Mouse (Mus musculus): Measurements from ENCODE around the gene Nars2. TPM values are rescaled to one million over a fixed set of nuclear protein-coding genes. Genes with fewer than 3 reads are reported as not detected.

Gene Nars2
- total RNA-seq, 2 experiments from 2014 or later, result 17.5 to 20.5 TPM

GRCm38 (mm10) chr7:97060966-97061365 is 109.7 kb downstream of the Nars2 start:
- intact Hi-C loops (cut with DNase I), result no loop called here
- DNase-seq, result no peak

DNA sequence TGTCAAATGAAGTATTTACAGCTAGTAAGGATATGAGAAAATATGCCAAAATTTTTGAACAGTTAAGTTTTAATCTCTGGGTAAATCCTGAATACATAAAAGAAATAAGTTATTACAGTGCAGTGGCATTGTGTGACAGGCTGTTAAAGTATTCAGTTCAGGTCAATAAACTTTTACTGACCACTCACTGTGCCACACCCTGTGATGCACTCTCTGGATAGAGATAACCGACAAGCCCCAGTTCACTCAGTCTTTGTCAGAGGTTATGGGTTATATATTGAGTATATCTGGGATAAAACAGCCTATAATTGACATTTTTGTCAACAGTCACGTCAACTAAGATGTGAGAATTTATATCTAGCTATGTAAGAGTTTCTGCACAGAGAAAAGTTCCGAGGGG is 120.2 kb downstream of the Nars2 start:
- DNase-seq, result no peak
- intact Hi-C loops (cut with DNase I), result no loop called here

DNA sequence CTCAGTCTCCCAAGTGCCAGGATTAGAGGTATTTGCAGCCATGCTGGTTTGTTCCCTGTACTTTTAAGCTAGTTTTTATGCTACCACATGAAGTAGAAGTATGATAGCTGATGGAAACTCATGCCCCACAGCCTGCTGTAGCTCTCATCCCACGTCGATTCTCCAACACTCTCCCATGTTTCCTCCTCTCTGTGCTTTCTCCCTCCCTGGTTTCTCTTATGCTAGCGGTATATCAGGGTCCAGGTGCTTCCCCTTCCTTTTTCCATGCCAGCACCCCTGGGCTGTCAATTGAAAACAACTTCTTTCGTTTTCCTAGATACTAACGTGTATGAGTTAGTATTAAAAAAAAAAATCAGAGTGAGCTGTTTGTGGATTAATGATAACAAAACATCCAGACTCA is 120.8 kb downstream of the Nars2 start:
- DNase-seq, result no peak
- intact Hi-C loops (cut with DNase I), result no loop called here

GRCm38 (mm10) chr7:97074974-97075373 is 123.7 kb downstream of the Nars2 start:
- DNase-seq, result no peak
- intact Hi-C loops (cut with DNase I), result loop anchor here (5.0 kb wide), 1 partner anchor 297 kb away; the partner anchor contains the start of gene Alg8

DNA sequence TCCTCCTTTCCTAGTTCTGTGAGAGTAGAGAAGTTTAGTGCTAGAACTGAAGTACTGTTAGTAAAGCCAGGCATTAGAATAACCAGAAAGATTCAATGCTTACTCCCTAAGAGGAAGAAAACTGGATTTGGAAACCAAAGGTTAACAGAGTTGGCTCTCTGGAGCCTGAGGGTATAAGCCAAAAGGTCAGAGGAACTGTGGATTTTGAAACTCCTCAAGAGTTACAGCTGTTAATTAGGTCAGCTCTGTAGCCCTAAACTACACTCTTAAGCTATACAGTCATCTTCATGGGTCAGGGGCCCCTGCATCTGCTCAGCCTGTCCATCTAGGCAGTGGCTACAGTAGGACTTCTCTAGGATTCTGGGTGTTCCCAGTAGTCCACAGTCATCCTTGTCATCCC is 125.7 kb downstream of the Nars2 start:
- intact Hi-C loops (cut with DNase I), result loop anchor here (5.0 kb wide), 1 partner anchor 295 kb away; the partner anchor contains the start of gene Alg8
- DNase-seq, result no peak

DNA sequence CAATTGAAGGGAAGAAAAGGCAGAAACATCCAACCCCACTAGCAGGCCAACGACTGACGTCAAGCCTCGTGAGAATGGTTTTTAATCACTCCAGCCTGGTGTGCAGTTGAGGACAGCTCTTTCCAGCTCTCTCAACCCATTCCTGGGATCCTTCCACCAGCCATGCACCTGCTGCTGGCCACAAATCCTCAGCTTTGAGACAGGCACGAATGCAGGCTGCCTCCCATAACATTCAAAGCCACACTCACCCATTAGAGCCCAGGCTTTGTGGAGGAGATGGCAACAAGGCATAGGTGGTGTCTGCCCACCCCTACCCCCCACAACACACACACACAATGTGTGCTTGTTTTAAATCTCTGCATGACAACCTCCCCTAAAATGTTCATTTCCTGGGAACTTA is 127.4 kb downstream of the Nars2 start:
- intact Hi-C loops (cut with DNase I), result loop anchor here (1.0 to 5.0 kb wide), 2 partner anchors 219 to 294 kb away; partner anchors contain the start of gene Alg8
- DNase-seq, result no peak

DNA sequence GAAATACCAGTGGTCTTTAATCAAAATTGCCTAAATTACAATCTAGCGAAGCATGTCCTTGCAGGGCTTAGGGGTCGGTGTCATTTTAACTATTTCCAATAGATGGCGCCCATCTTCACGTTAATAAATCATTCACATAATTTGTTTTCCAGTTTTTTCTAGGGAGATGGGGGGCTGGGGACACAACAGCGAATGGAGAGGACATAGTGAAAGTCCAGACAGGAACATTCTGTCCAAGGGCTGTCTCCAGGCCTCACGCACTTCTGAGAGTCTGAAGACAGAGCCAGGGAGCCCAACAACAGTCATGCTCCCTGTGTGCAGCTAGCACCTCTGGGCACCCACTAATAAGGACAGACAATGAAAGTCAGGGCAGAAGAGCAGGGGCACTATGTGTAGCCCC is 127.8 kb downstream of the Nars2 start:
- DNase-seq, result peak; percentile 65 to 74
- intact Hi-C loops (cut with DNase I), result loop anchor here (1.0 to 5.0 kb wide), 2 partner anchors 218 to 293 kb away; partner anchors contain the start of gene Alg8

GRCm38 (mm10) chr7:97079651-97080365 is 128.5 kb downstream of the Nars2 start:
- DNase-seq, result no peak
- intact Hi-C loops (cut with DNase I), result loop anchor here (1.0 to 10.0 kb wide), 3 partner anchors 95 to 292 kb away; partner anchors contain the start of gene Alg8

DNA sequence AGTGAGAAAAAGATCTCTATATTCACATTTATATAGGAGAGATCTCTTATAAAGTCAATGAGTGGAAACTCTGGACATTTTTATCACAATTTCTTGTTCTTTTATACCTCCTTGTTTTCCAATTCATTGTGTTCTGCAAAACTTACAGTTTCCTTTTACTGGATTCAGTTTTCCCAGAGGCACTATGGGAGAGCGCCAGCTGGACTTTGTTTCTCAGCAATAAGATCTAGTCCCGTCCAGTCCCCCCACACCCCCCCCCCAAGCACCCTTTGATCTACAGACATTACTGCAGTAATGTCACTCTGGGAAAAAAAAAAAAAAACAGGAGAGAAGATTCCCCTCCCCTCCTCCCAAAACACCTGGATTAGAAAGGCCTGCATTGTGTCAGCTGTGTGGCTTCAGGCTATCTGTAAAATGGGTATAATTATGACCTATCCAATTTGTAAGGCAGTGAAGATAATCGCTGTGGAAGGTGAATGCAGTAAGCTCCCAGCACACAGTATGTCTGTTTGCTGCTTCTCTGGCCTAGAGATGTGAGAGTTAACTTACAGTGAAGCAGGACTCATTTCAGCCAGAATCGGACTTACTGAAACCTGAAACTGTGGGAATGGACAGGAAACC is 129.4 kb downstream of the Nars2 start:
- no peak for DNase-seq
- intact Hi-C loops (cut with DNase I), result loop anchor here (10.0 kb wide), 1 partner anchor 94 kb away; no protein-coding TSS in a partner anchor

DNA sequence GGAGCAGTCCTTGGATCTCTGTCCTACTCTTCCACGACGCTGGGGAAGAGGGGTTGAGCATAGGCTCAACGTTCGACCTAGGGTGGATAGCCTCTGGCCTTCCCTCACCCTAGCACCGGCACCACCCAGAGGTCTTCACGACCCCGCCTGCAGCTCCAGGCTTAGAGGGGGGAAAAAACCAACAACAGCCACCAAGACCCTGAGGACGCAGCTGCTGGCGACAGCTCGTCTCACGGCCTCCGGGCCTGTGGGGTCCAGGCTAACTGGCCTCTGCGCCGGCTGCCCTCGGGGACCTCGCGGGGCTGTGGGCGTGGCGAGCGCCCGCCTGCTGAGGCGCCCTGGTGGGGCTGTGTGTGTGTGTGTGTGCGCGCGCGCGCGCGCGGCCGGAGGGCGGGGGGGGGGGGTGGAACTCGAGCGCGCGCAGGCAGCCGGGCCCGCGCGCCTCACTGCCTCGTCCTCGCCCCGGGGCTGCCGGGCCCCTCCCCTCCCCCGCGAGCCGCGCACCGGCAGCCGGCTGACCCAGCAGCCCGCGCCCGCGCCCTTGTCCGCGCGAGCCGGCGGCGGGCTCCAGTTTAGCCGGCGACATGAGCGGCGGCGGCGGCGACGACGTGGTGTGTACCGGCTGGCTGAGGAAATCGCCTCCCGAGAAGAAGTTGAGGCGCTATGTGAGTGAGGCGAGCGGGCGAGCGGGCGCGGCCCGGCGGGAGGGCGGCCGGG is 130.1 kb downstream of the Nars2 start, which contains the start of gene Gab2:
Gene Gab2 (plus strand): TSS at position 345 of the 717 bp plus-strand sequence.
- intact Hi-C loops (cut with DNase I), result loop anchor here (10.0 kb wide), 1 partner anchor 93 kb away; no protein-coding TSS in a partner anchor
- peak; percentile 81 to 82 for DNase-seq

DNA sequence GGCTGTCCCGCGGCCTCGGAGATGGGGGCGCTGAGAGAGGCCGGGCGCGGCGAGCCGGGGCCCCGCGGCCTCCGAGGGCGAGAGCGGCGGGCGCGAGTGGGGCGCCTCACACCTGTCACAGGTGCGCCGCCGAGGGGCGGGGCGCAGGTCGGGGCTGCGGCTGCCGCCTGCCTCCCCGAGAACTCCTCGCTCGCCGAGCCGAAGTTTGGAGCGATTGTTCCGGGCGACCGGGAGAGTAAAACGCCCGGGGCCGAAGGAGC is 130.6 kb downstream of the Nars2 start:
- intact Hi-C loops (cut with DNase I), result loop anchor here (2.0 to 10.0 kb wide), 2 partner anchors 93 to 111 kb away; no protein-coding TSS in a partner anchor
- no peak for DNase-seq

- intact Hi-C loops (cut with DNase I), result loop anchor here (2.0 to 10.0 kb wide), 2 partner anchors 92 to 112 kb away; no protein-coding TSS in a partner anchor
- DNase-seq, result peak; percentile 86 to 89
Observed at GRCm38 (mm10) chr7:97082219-97083101, 131.2 kb downstream of the Nars2 start.

- DNase-seq, result peak in 1 of 2 experiments; percentile 26
- intact Hi-C loops (cut with DNase I), result loop anchor here (2.0 to 10.0 kb wide), 2 partner anchors 91 to 113 kb away; no protein-coding TSS in a partner anchor
Observed at GRCm38 (mm10) chr7:97083579-97083978, 132.3 kb downstream of the Nars2 start.

DNA sequence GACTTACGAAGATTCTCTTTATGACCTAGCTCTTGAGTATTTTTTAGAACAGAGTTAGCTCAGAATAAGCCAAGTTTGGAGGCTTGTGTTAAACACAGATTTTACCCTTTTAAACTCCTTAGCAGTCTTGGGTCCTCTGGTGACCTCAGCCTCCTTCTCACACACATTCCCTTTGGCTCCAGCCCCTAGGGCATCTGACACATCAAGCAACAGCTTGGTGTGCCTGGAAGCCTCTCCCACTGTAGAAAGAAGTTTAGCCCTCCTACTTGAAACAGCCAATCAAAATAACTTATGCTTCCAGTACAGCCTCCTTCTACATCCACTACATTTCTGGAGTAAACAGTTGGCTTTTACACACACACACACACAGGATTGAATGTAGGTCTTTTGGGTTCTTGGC is 132.9 kb downstream of the Nars2 start:
- DNase-seq, result peak; percentile 63 to 65
- intact Hi-C loops (cut with DNase I), result loop anchor here (10.0 kb wide), 1 partner anchor 91 kb away; no protein-coding TSS in a partner anchor

DNA sequence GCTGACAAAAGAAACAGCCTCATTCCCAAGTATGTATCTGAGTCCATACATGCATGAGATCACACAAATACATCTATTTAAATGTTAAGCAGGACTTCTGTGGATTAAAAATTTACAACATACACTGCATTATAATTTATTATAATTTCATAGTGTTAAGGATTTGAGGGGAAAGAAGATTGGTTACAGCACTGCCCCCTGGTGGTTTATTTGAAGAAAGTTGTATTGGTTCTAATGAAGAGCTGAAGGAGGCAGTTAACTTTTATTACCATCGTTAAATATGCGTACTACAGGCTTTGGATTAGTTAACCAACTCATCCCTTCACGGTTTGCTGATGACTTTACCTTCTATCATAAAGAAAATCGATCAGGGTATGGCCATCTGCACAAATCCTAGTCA is 134.0 kb downstream of the Nars2 start:
- intact Hi-C loops (cut with DNase I), result loop anchor here (10.0 kb wide), 1 partner anchor 90 kb away; no protein-coding TSS in a partner anchor
- DNase-seq, result peak; percentile 28 to 51

DNA sequence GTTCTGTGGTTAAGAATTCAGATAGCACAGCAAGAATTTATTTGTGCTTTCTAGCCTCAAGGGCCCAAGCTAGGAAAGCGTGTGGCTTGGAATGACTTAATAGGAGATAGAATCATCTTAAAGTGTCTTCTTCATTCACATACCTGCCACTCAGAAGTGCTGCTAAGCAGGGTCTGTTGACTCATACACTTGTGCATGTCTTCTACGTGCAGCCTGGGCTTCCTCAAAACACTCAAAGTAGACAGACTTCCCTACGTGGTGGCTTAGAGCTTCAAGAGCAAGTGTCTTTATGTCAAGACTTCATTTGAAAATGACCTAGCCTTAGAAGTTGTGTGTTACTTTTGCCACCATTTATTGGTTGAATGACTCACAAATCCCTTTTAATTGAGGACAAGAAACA is 142.9 kb downstream of the Nars2 start:
- intact Hi-C loops (cut with DNase I), result no loop called here
- no peak for DNase-seq

- no peak for DNase-seq
- intact Hi-C loops (cut with DNase I), result no loop called here
Observed at GRCm38 (mm10) chr7:97108119-97108518, 156.8 kb downstream of the Nars2 start.
